ENCODE assay signal across 8 mouse cellular contexts in genomic region chr13:48227136-48227535, GRCm38 (mm10). TPM values are rescaled to one million over a fixed set of nuclear protein-coding genes. Genes with fewer than 3 reads are reported as not detected.
DNase-seq lines count a peak whose midpoint lies in the region; ATAC-seq and TF ChIP-seq lines count a peak whose summit lies in the region.

No protein-coding gene starts in this region.

- H3K4me1 ChIP-seq in lung, embryonic 15.5 days, result peaks cover 21% of the 10 kb centered on the region
- H3K4me1 ChIP-seq in heart, embryonic 12.5 days (replicated peaks), result peaks cover 13% of the 10 kb centered on the region
- no peaks in the 10 kb centered on the region for H3K4me1 ChIP-seq in midbrain, postnatal 0 days (ENCODE audit: insufficient read depth, low read length)

- no peaks in the 10 kb centered on the region for H3K27me3 ChIP-seq in lung, embryonic 15.5 days
- H3K27me3 ChIP-seq in heart, embryonic 12.5 days (replicated peaks), result no peaks in the 10 kb centered on the region
- H3K27me3 ChIP-seq in midbrain, postnatal 0 days (ENCODE audit: insufficient read depth, low read length), result no peaks in the 10 kb centered on the region

- WGBS in lung, embryonic 15.5 days, result 25% methylated on average over 8 of the region's 8 CpGs
- 32% methylated on average over 8 of the region's 8 CpGs for WGBS in heart, embryonic 12.5 days
- 22% methylated on average over 8 of the region's 8 CpGs for WGBS in midbrain, postnatal 0 days

- H3K9ac ChIP-seq in lung, embryonic 15.5 days, result no peak overlapping the region
- H3K9ac ChIP-seq in heart, embryonic 12.5 days, result 0 out of 2 replicates have a peak overlapping the region, but pooled peaks have one; percentile 20
- H3K9ac ChIP-seq in midbrain, postnatal 0 days (replicated peaks; ENCODE audit: low read length, poor library complexity, severe bottlenecking), result 0 out of 2 replicates have a peak overlapping the region, but pooled peaks have one; percentile 13

- ATAC-seq in lung, embryonic 15.5 days (ENCODE audit: borderline replicate concordance, extremely low read depth, low FRiP score, low TSS enrichment), result no peak
- ATAC-seq in heart, embryonic 12.5 days (ENCODE audit: insufficient number of reproducible peaks, low FRiP score), result no peak
- ATAC-seq in midbrain, postnatal 0 days (ENCODE audit: low FRiP score), result no peak
- no peak for ATAC-seq in monocyte, adult 5-6 weeks (replicated peaks; ENCODE audit: insufficient number of reproducible peaks, low FRiP score, low TSS enrichment, poor library complexity, severe bottlenecking)

- H3K4me3 ChIP-seq in lung, embryonic 15.5 days, result 0 out of 2 replicates have a peak overlapping the region, but pooled peaks have one; percentile 10
- peak overlapping the region; percentile 44 for H3K4me3 ChIP-seq in heart, embryonic 12.5 days
- H3K4me3 ChIP-seq in midbrain, postnatal 0 days (ENCODE audit: low read depth, low read length), result peak overlapping the region; percentile 20; the same call in 1 of the 2 replicates

- H3K9me3 ChIP-seq in lung, embryonic 15.5 days, result no peaks in the 10 kb centered on the region
- no peaks in the 10 kb centered on the region for H3K9me3 ChIP-seq in heart, embryonic 12.5 days (replicated peaks)
- no peaks in the 10 kb centered on the region for H3K9me3 ChIP-seq in midbrain, postnatal 0 days (ENCODE audit: low read length)

- DNase-seq in lung, postnatal 25 days (ENCODE audit: low spot score), result no peak
- DNase-seq in embryo, embryonic 10 days (ENCODE audit: low spot score), result peak; percentile 14
- DNase-seq in kidney, postnatal 14 days, result peak; percentile 23
- peak; percentile 42 for DNase-seq in midbrain, postnatal 0 days (ENCODE audit: low spot score)
- no peak for DNase-seq in thymus, postnatal 0 days (ENCODE audit: low spot score)

- H3K36me3 ChIP-seq in lung, embryonic 15.5 days, result no peaks in the 10 kb centered on the region
- no peaks in the 10 kb centered on the region for H3K36me3 ChIP-seq in heart, embryonic 12.5 days
- no peaks in the 10 kb centered on the region for H3K36me3 ChIP-seq in midbrain, postnatal 0 days (ENCODE audit: insufficient read depth, low read length)

- peak overlapping the region; percentile 42 for H3K4me2 ChIP-seq in lung, embryonic 15.5 days
- peak overlapping the region; percentile 73 for H3K4me2 ChIP-seq in heart, embryonic 12.5 days
- peak overlapping the region; percentile 74 for H3K4me2 ChIP-seq in midbrain, postnatal 0 days (ENCODE audit: low read depth, low read length, poor library complexity, severe bottlenecking)

- 0 out of 2 replicates have a peak overlapping the region, but pooled peaks have one; percentile 50 for H3K27ac ChIP-seq in lung, embryonic 15.5 days
- no peak overlapping the region for H3K27ac ChIP-seq in heart, embryonic 12.5 days (ENCODE audit: poor library complexity, severe bottlenecking)
- peak overlapping the region; percentile 43; the same call in 1 of the 2 replicates for H3K27ac ChIP-seq in midbrain, postnatal 0 days (ENCODE audit: low read depth, low read length)

- TF ChIP-seq CTCF in midbrain, postnatal 0 days (IDR thresholded peaks at IDR 0.05), result no peak

RNA-seq across cellular contexts. Expression of gene Id4, which starts 33.9 kb away (rescaled TPM):
- polyA plus RNA-seq in lung, embryonic 15.5 days (2015; fragmentation: Nextera tagmentation; extraction: Ambion mirVana), result 8.3 and 9.2 TPM in 2 replicates
- polyA plus RNA-seq in heart, embryonic 12.5 days (2016; fragmentation: Nextera tagmentation; extraction: Ambion mirVana), result 4.4 and 4.7 TPM in 2 replicates
- total RNA-seq in midbrain, postnatal 0 days (2014; rRNA removed), result 158 and 201 TPM in 2 replicates
- polyA plus RNA-seq in midbrain, postnatal 0 days (2015; fragmentation: Nextera tagmentation; extraction: Ambion mirVana), result 95.1 and 116 TPM in 2 replicates
- total RNA-seq in monocyte, adult 5-6 weeks (2017), result not detected in 3 replicates
- polyA plus RNA-seq in thymus, postnatal 0 days (2015; fragmentation: Nextera tagmentation; extraction: Ambion mirVana), result 2.4 and 3.6 TPM in 2 replicates

Comparison
In these comparisons a context has a peak if more than half of its experiments do, and no peak if none do; other contexts are left out.
1. DNase-seq: peak in embryo, embryonic 10 days (single experiment), kidney, postnatal 14 days (single experiment) and midbrain, postnatal 0 days (single experiment); none in lung, postnatal 25 days (single experiment) and thymus, postnatal 0 days (single experiment).
2. Peak in every context shown above with its lines, with median percentiles within 50 percentile points of each other: H3K4me2 ChIP-seq and H3K4me3 ChIP-seq.